Comparison of ENCODE assay signal across 9 mouse cellular contexts in the genomic region with DNA sequence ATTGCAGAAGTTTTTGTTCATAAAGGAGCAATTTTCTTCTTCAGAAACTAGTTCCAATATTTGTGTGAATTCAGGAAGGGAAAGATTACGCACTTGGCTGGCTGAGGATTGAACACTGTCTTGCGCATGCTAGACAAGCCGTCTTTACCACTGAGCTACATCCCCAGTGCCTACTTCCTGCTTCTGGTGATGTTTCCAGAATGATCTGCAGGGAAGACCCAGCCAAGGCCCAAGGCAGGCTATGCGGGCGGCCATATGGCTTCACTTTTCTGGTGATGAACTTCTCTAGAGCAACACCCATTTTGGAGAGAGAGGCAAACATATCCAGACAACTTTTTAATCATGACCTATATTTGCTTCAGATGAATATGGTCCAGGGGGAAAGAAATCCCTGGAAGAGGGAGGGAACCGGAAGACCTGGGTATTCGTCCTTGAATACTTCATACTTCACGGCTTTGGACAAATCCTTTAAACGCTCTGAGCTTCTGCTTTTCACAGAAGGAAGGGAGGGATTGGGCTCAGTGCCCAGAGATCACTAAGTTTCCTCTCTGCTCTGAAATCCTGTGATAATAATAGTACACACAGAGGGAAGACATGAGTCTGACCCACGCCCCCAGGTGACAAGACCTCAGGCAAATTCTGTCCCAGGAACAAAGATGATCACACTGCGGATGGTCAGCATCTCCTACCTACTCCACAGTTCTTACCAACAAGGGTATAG. TPM values are rescaled to one million over a fixed set of nuclear protein-coding genes. Genes with fewer than 3 reads are reported as not detected.
A peak's percentile ranks its signal among the peaks of the same experiment; 100 is the strongest.
DNase-seq lines count a peak whose midpoint lies in the region; TF ChIP-seq lines count a peak whose summit lies in the region.
"Had no signal": no experiment of that assay in that cellular context is flagged by ENCODE, and none has a peak within 500 bp of the region (broad histone marks: within the 10 kb centered on the region; RNA-seq: fewer than 3 reads in every experiment).

No protein-coding gene starts in this region.

- intact Hi-C loops in left cerebral cortex, adult 2 months (cut with DNase I): no loop called here
- intact Hi-C loops in gastrocnemius, postnatal 14 days (cut with DNase I; ENCODE audit: low total_unique reads): no loop called here

- no peak for TF ChIP-seq CTCF in left cerebral cortex, adult 2 months (IDR thresholded peaks at IDR 0.05)
- TF ChIP-seq CTCF in brain, embryonic 14.5 days (IDR thresholded peaks at IDR 0.05; ENCODE audit: borderline replicate concordance, extremely low read depth, insufficient read depth, insufficient read length): no peak

- H3K4me3 ChIP-seq in left cerebral cortex, adult 2 months: no peak overlapping the region
- H3K4me3 ChIP-seq: neural tube, embryonic 13.5 days had no signal

- peak overlapping the region; percentile 37; the same call in 1 of the 2 replicates for H3K27ac ChIP-seq in left cerebral cortex, adult 2 months
- H3K27ac ChIP-seq: neural tube, embryonic 13.5 days had no signal

- DNase-seq in left cerebral cortex, adult 2 months (ENCODE audit: extremely low spot score in 1 of 2, low spot score in 2 of 2): no peak
- no peak for DNase-seq in left cerebral cortex, adult 11 months (ENCODE audit: low spot score)
- peak; percentile 49 for DNase-seq in brain, embryonic 14.5 days (ENCODE audit: low read depth)
- peak; percentile 61 for DNase-seq in gastrocnemius, postnatal 14 days
- DNase-seq in kidney, postnatal 4 days: peak; percentile 62 to 67
- DNase-seq in embryo, embryonic 11 days: no peak
- DNase-seq in spleen, postnatal 36 days (ENCODE audit: low spot score in 2 of 2): no peak
- DNase-seq in ovary, postnatal 36 days (ENCODE audit: low spot score): no peak

- no peak for TF ChIP-seq POLR2A in brain, embryonic 14.5 days (IDR thresholded peaks at IDR 0.05; ENCODE audit: borderline replicate concordance, extremely low read depth, insufficient read depth, insufficient read length, poor library complexity, severe bottlenecking)

RNA-seq across cellular contexts. Expression of gene Ubash3b, which starts 38.9 kb away (rescaled TPM):
- 10 to 100 TPM; 23.5 to 26.7 TPM for total RNA-seq in left cerebral cortex, adult 2 months (2021)
- polyA plus RNA-seq in brain, embryonic 14.5 days (2012; rRNA removed): 13.1 and 16.3 TPM in 2 replicates
- total RNA-seq in gastrocnemius, postnatal 14 days (2021): 1 to 10 TPM; 1.0 to 1.2 TPM

Comparison
In these comparisons a context has a peak if more than half of its experiments do, and no peak if none do; other contexts are left out.
1. DNase-seq: peak in brain, embryonic 14.5 days (single experiment), gastrocnemius, postnatal 14 days (single experiment) and kidney, postnatal 4 days (2 of 2); none in left cerebral cortex, adult 2 months (0 of 2), left cerebral cortex, adult 11 months (single experiment), embryo, embryonic 11 days (single experiment), spleen, postnatal 36 days (0 of 2) and ovary, postnatal 36 days (single experiment).
2. RNA of gene Ubash3b, which starts 38.9 kb away (total RNA-seq): 23.5 to 26.7 TPM in left cerebral cortex, adult 2 months; 1.0 to 1.2 TPM in gastrocnemius, postnatal 14 days; every median in the first group is over 10 times any median in the second.